Mouse (Mus musculus) left cerebral cortex, postnatal 25 days (tissue): ENCODE data around the gene Smarcd2. TPM values are rescaled to one million over a fixed set of nuclear protein-coding genes. Genes with fewer than 3 reads are reported as not detected.

Experiments
- DNase-seq, 2 experiments: peaks; one replicate each; pipeline ENCODE4 v3.0.0; 2022; ENCODE audit warnings: low spot score in 2 of 2, mixed read lengths in 1 of 2
- intact Hi-C: fragments of 180-260 bp; cut with DNase I; formaldehyde crosslinking; loops from one replicate; pipeline ENCODE4 v1.15.1; 2025
- total RNA-seq, 2 experiments: library from RNA; stranded (reverse); gene quantifications; 2 replicates each; pipeline ENCODE4 v1.2.3; 2021

Gene Smarcd2
- total RNA-seq, 2 experiments from 2014 or later, result 13.2 to 15.8 TPM

GRCm38 (mm10) chr11:106283371-106283770, 10.6 kb upstream of the Smarcd2 start:
- no peak for DNase-seq
- intact Hi-C loops, result no loop called here

GRCm38 (mm10) chr11:106282452-106282851, 9.7 kb upstream of the Smarcd2 start:
- DNase-seq, result no peak
- intact Hi-C loops, result no loop called here

GRCm38 (mm10) chr11:106276454-106276853, 3.7 kb upstream of the Smarcd2 start, which contains the start of gene Tcam1:
TSS of gene Tcam1 (plus strand) at chr11:106276672.
- intact Hi-C loops, result no loop called here
- peak; percentile 93 to 96 for DNase-seq

GRCm38 (mm10) chr11:106274971-106275411, 2.2 kb upstream of the Smarcd2 start:
- intact Hi-C loops, result no loop called here
- no peak for DNase-seq

GRCm38 (mm10) chr11:106274374-106274773, 1.6 kb upstream of the Smarcd2 start:
- no peak for DNase-seq
- intact Hi-C loops, result no loop called here

- no peak for DNase-seq
- intact Hi-C loops, result loop anchor here (2.0 kb wide), 1 partner anchor 17 kb away; the partner anchor contains the start of genes Ftsj3 and Psmc5
Measured at GRCm38 (mm10) chr11:106273811-106274210, 1.0 kb upstream of the Smarcd2 start.

GRCm38 (mm10) chr11:106273311-106273684, 526 bp upstream of the Smarcd2 start:
- no peak for DNase-seq
- intact Hi-C loops, result loop anchor here (2.0 kb wide), 1 partner anchor 16 kb away; the partner anchor contains the start of genes Ftsj3 and Psmc5

GRCm38 (mm10) chr11:106271794-106272643, 753 bp downstream of the Smarcd2 start:
- intact Hi-C loops, result loop anchor here (2.0 kb wide), 1 partner anchor 15 kb away; the partner anchor contains the start of genes Ftsj3 and Psmc5
- DNase-seq, result peak in 1 of 2 experiments; percentile 42

GRCm38 (mm10) chr11:106271131-106271793, 1.5 kb downstream of the Smarcd2 start:
- intact Hi-C loops, result no loop called here
- DNase-seq, result no peak

- intact Hi-C loops, result no loop called here
- no peak for DNase-seq
Measured at GRCm38 (mm10) chr11:106269060-106269431, 3.7 kb downstream of the Smarcd2 start.

GRCm38 (mm10) chr11:106268326-106269059, 4.3 kb downstream of the Smarcd2 start:
- intact Hi-C loops, result no loop called here
- peak; percentile 52 to 54 for DNase-seq

- DNase-seq, result no peak
- intact Hi-C loops, result no loop called here
Measured at GRCm38 (mm10) chr11:106267871-106268270, 4.9 kb downstream of the Smarcd2 start.

- intact Hi-C loops, result no loop called here
Measured at GRCm38 (mm10) chr11:106267311-106267852, 5.4 kb downstream of the Smarcd2 start.

GRCm38 (mm10) chr11:106266431-106266830, 6.3 kb downstream of the Smarcd2 start:
- no peak for DNase-seq
- intact Hi-C loops, result no loop called here

More at GRCm38 (mm10) chr11:106267311-106267852, 5.4 kb downstream of the Smarcd2 start:
- DNase-seq, result no peak

- DNase-seq, result no peak
- intact Hi-C loops, result no loop called here
Measured at GRCm38 (mm10) chr11:106265570-106265969, 7.2 kb downstream of the Smarcd2 start.

- intact Hi-C loops, result no loop called here
- DNase-seq, result no peak
Measured at GRCm38 (mm10) chr11:106264988-106265387, 7.8 kb downstream of the Smarcd2 start.

- no peak for DNase-seq
- intact Hi-C loops, result no loop called here
Measured at GRCm38 (mm10) chr11:106263963-106264362, 8.8 kb downstream of the Smarcd2 start.

GRCm38 (mm10) chr11:106260826-106261450, 11.8 kb downstream of the Smarcd2 start:
- no peak for DNase-seq
- intact Hi-C loops, result no loop called here

GRCm38 (mm10) chr11:106256775-106257174, 16.0 kb downstream of the Smarcd2 start:
- intact Hi-C loops, result loop anchor here (2.0 to 5.0 kb wide), 2 partner anchors 16 to 39 kb away; partner anchors contain the start of genes Ccdc47, Ddx42 and Smarcd2

More at GRCm38 (mm10) chr11:106256775-106257174, 16.0 kb downstream of the Smarcd2 start:
- DNase-seq, result peak in 1 of 2 experiments; percentile 38
